Mouse (Mus musculus): ENCODE measurements around the gene Psen1.
A peak's percentile ranks its signal among the peaks of the same experiment; 100 is the strongest.

DNA sequence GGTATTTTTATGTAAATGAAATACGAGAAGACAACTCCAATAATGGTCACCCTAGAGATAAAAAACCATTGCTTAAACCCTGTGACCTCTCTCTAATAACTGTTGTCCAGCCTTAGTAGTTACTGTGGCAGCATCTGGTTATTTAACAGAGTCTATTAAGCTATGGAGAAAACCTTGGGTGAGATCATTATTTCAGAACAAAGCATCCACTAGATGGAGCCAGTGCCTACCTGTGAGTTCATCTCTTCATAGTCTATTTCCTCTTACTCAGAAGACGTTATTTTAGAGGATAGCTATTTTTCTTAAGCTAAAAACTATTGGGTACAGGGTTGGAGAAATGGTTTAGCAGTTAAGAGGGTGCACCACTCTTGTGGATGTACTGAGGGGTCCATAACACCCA is 25.8 kb downstream of the Psen1 start:
- no peak for TF ChIP-seq KAT2A (IDR thresholded peaks at IDR 0.05; ENCODE audit: insufficient replicate concordance, low read length)
- peak; percentile 83 for TF ChIP-seq SMC3 (IDR thresholded peaks at IDR 0.05; ENCODE audit: low read depth, low read length)
- TF ChIP-seq ETS1 (conservative IDR thresholded peaks at IDR 0.05; ENCODE audit: low read depth, low read length), result no peak
- no peak for TF ChIP-seq BHLHE40 (IDR thresholded peaks at IDR 0.05; ENCODE audit: low read depth, low read length)
- no peak for TF ChIP-seq POLR2A (IDR thresholded peaks at IDR 0.05; ENCODE audit: low read depth, low read length)
- no peak for TF ChIP-seq MAX (IDR thresholded peaks at IDR 0.05; ENCODE audit: low read length)
- no peak for TF ChIP-seq PAX5 (IDR thresholded peaks at IDR 0.05; ENCODE audit: low read length)

Measured in CH12.LX (cell line).